Mouse (Mus musculus) forebrain, embryonic 14.5 days (tissue): Measurements from ENCODE around the gene Etv6. TPM values are rescaled to one million over a fixed set of nuclear protein-coding genes. Genes with fewer than 3 reads are reported as not detected.

Experiments
- ATAC-seq: fragments of 200-750 bp; cut with Nextera tagmentation; 2 replicates; pipeline ENCODE4 v1.8.0; 2017; ENCODE audit warnings: mild to moderate bottlenecking, moderate library complexity
- DNase-seq: peaks from one replicate; pipeline ENCODE4 v3.0.0-alpha.2; 2015; ENCODE audit warnings: low spot score
- H3K27ac ChIP-seq: fragments of 300-500 bp; sonication (generic); 2 replicates; pipeline ENCODE4 v1.5.1; 2014; ENCODE audit warnings: low read depth, mild to moderate bottlenecking, control low read depth, low read length, moderate library complexity
- H3K27me3 ChIP-seq: fragments of 300-500 bp; sonication (generic); replicated peaks from 2 replicates; pipeline ENCODE4 v1.6.1; 2014; ENCODE audit warnings: low read length, control low read depth, mixed read lengths; ENCODE audit not compliant: control insufficient read depth, insufficient read depth
- H3K36me3 ChIP-seq: fragments of 300-500 bp; sonication (generic); 2 replicates; pipeline ENCODE4 v1.6.1; 2014; ENCODE audit warnings: low read length, control low read depth; ENCODE audit not compliant: control insufficient read depth, insufficient read depth
- H3K4me1 ChIP-seq: fragments of 300-500 bp; sonication (generic); 2 replicates; pipeline ENCODE4 v1.6.1; 2014; ENCODE audit warnings: antibody characterized with exemption, low read length, control low read depth; ENCODE audit not compliant: control insufficient read depth, insufficient read depth
- H3K4me2 ChIP-seq: fragments of 300-500 bp; sonication (generic); 2 replicates; pipeline ENCODE4 v1.6.1; 2014; ENCODE audit warnings: mild to moderate bottlenecking, control low read depth, low read length
- H3K4me3 ChIP-seq: fragments of 300-500 bp; sonication (generic); 2 replicates; pipeline ENCODE4 v1.5.1; 2014; ENCODE audit warnings: low read depth, low read length, control low read depth
- H3K9ac ChIP-seq: fragments of 300-500 bp; sonication (generic); 2 replicates; pipeline ENCODE4 v1.6.1; 2014; ENCODE audit warnings: mild to moderate bottlenecking, low read length, control low read depth, moderate library complexity
- H3K9me3 ChIP-seq: fragments of 300-500 bp; sonication (generic); replicated peaks from 2 replicates; pipeline ENCODE4 v1.6.1; 2016; ENCODE audit warnings: low read length, control low read depth, mixed read lengths; ENCODE audit not compliant: control insufficient read depth
- WGBS: fragments of 180-500 bp; shearing (Covaris S2); extraction: QIAGEN DNeasy Blood & Tissue Kit; methylation state at CpG from one replicate; pipeline ENCODE4 v1.1.7; 2014; 5-methylcytosine and 5-hydroxymethylcytosine counted together
- polyA plus RNA-seq: library from polyadenylated mRNA; unstranded; fragments of >200 nt; fragmentation: Nextera tagmentation; extraction: Ambion mirVana; gene quantifications from 2 replicates; pipeline ENCODE4 v1.2.1, GENCODE M21; 2014

Gene Etv6
- polyA plus RNA-seq, 1 experiment from 2014 or later, result 6.1 TPM

DNA sequence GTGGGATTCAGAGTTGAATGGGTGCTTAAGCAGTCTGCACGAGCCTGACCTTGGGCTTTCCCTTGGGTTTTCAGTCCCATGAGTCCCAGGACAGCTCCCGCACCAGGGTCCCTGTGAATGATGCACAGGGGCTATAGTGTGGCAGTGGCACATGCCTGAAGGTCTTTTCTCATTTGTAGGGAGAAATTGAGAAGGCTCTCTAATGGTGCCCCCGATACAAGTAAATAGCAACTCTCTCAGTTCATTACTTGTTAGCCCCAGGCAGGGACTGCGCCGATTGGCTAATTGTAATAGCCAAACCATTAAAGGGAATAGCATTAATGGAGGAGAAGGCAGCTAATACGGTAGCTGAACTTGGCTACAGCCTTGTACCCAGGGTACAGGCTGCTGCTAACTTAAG lies 92.5 kb downstream of the Etv6 start:
- Histone ChIP-seq H3K4me1 (peaks cover 7% of the 10 kb centered on the region; the same call in 1 of the 2 replicates), H3K27me3 (no peaks in the 10 kb centered on the region), H3K36me3 (no peaks in the 10 kb centered on the region), H3K4me2 (no peak overlapping the region), H3K27ac (no peak overlapping the region), H3K4me3 (no peak overlapping the region), H3K9ac (no peak overlapping the region), H3K9me3 (no peaks in the 10 kb centered on the region)
- peak; percentile 38 for DNase-seq
- peak; percentile 78 for ATAC-seq
- WGBS, result 19% methylated on average over 6 of the region's 6 CpGs

DNA sequence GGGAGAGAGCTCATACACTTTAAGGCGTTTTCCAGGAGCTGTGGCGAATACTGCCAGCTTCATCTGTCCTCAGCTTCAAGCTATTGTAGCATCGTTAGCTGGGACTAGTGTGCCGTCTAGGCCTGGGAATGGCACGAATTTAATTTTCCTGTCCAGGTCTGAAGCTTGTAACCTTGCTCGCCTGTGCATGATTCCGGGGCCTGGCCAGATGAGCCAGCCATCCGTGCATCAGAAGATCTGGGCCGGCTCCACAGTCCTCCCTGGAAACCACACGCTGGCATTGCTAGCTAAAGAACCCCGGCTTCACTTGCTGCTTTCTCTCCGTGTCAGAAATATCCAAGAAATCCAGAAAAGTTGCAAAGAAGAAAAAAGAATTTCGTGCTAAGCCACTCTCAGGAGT lies 93.1 kb downstream of the Etv6 start:
- 67% methylated on average over 13 of the region's 13 CpGs for WGBS
- H3K27ac ChIP-seq, result no peak overlapping the region
- H3K9ac ChIP-seq, result no peak overlapping the region
- peaks cover 7% of the 10 kb centered on the region; the same call in 1 of the 2 replicates for H3K4me1 ChIP-seq
- H3K9me3 ChIP-seq, result no peaks in the 10 kb centered on the region
- ATAC-seq (no peak), DNase-seq (no peak)
- H3K4me3 ChIP-seq, result no peak overlapping the region
- H3K36me3 ChIP-seq, result no peaks in the 10 kb centered on the region
- no peak overlapping the region for H3K4me2 ChIP-seq
- no peaks in the 10 kb centered on the region for H3K27me3 ChIP-seq

DNA sequence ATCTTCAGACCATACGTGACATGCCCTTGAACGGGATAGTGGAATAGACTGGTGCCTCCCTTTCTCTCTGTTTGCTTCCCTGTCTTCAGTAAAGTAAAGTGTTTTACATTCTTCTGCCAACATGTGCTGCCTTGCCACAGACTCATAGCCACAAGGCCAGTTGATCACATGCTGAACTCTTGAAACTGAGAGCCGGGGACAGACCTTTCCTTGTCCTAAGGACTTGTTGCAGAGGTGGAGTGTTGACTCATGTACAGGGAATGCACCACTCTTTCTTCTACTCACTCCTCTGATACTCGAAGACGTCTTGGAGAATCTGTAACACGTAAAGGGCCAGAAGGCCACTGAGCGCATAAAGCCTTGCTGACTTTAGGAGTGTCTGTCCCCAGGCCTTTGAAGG lies 94.3 kb downstream of the Etv6 start:
- WGBS, result 97% methylated on average over 7 of the region's 7 CpGs
- DNase-seq, result no peak

DNA sequence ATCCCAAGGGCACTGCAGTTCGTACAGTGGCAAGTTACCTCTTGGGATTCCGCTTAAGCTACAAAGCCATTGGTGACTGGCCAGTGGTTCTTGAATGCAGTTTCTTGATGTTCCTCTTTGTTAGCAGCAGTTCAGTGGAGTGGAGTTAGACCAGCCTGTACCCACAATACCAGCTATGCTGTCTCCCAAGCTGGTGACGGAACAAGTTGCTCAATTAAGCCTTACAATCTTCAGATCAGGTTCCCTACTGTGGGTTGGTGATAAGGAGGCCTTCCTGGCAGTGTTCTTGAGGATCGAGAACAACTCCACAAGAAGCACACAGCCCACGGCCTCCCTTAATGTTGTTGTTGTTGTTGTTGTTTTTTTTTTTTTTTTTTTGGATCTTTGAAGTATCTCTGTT lies 95.3 kb downstream of the Etv6 start:
- Histone ChIP-seq H3K27ac (no peak overlapping the region), H3K27me3 (no peaks in the 10 kb centered on the region), H3K4me3 (no peak overlapping the region), H3K4me1 (peaks cover 7% of the 10 kb centered on the region; the same call in 1 of the 2 replicates), H3K36me3 (no peaks in the 10 kb centered on the region), H3K9ac (no peak overlapping the region), H3K4me2 (no peak overlapping the region), H3K9me3 (no peaks in the 10 kb centered on the region)
- ATAC-seq, result no peak
- no peak for DNase-seq
- WGBS, result 95% methylated on average over 5 of the region's 5 CpGs

More for the DNA sequence above, 94.3 kb downstream of the Etv6 start:
- peaks cover 7% of the 10 kb centered on the region; the same call in 1 of the 2 replicates for H3K4me1 ChIP-seq
- H3K9me3 ChIP-seq, result no peaks in the 10 kb centered on the region
- no peaks in the 10 kb centered on the region for H3K27me3 ChIP-seq
- H3K27ac ChIP-seq, result no peak overlapping the region
- H3K4me3 ChIP-seq, result no peak overlapping the region
- H3K4me2 ChIP-seq, result no peak overlapping the region
- no peak for ATAC-seq
- H3K9ac ChIP-seq, result no peak overlapping the region
- no peaks in the 10 kb centered on the region for H3K36me3 ChIP-seq

DNA sequence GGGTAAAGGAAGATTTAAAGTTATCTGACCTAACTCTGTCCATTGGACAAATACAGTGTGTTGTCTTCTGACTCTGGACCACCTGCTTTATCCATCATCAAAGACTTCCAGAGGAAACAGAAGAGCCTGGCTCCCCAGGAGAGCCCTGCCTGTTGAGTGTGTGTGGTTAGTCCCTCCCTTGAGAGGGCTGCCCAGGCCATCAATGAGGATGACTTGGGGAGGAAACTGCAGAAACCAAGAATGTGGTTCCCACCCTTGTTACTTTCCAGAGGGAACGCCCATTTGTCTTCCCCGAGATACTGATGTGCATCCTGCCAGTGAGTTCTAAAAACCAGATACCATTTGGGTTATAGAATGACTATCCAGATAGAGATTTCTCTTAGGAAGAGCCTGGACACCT lies 96.1 kb downstream of the Etv6 start:
- Histone ChIP-seq H3K9ac (no peak overlapping the region), H3K27me3 (no peaks in the 10 kb centered on the region), H3K36me3 (no peaks in the 10 kb centered on the region), H3K4me1 (peaks cover 7% of the 10 kb centered on the region; the same call in 1 of the 2 replicates), H3K4me3 (no peak overlapping the region), H3K27ac (no peak overlapping the region), H3K9me3 (no peaks in the 10 kb centered on the region), H3K4me2 (no peak overlapping the region)
- DNase-seq (no peak), ATAC-seq (no peak)
- 92% methylated on average over 2 of the region's 2 CpGs for WGBS

DNA sequence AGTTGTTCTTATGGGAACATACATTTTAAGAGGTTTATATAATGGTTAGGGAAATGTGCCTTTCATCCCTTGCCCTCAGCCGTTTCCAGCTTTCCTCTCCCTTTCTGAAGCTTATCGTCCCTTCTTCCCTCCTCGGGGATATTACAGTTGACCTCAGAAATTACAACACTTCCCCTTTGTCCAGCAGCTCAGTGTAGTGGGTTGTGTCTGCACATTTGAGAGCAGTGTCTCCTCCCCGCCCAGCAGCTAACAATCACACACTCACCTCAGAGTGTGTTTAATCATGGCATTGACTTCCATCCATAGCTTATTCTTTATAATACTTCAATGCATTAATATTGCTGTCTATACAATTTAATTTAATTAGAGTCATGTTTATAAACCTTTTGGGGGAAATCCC lies 98.3 kb downstream of the Etv6 start:
- no peak for ATAC-seq
- no peaks in the 10 kb centered on the region for H3K4me1 ChIP-seq
- no peak for DNase-seq
- H3K9me3 ChIP-seq, result no peaks in the 10 kb centered on the region
- no peak overlapping the region for H3K4me2 ChIP-seq
- no peak overlapping the region for H3K27ac ChIP-seq
- H3K4me3 ChIP-seq, result no peak overlapping the region
- no peaks in the 10 kb centered on the region for H3K36me3 ChIP-seq
- no peaks in the 10 kb centered on the region for H3K27me3 ChIP-seq
- no peak overlapping the region for H3K9ac ChIP-seq
- WGBS, result 85% methylated on average over 4 of the region's 4 CpGs

DNA sequence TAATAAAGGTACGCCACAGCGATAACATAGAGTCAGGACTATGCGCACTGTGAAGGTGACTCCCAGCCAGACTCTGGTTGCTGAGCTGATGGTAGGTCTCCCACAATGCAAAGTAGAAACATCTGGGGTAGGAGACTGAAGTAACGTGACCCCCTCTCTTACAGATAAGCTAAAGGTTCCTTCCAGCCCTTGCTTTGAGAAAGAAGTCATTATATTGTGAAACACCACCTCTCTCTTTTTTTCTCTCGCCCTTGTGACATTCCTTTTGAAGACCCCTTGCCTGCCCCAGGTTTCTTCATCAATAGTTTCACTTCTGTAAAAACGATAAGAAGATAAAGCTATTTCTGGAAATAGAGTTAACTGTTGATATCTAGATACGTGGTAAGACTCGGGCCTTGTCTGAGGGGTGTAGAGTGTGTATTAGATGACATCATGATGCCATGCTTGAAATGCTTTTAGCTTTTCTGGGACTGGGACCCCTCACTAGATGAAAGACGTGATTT lies 99.4 kb downstream of the Etv6 start:
- Histone ChIP-seq H3K27ac (no peak overlapping the region), H3K4me1 (no peaks in the 10 kb centered on the region), H3K4me2 (no peak overlapping the region), H3K36me3 (no peaks in the 10 kb centered on the region), H3K9me3 (no peaks in the 10 kb centered on the region), H3K4me3 (no peak overlapping the region), H3K9ac (no peak overlapping the region), H3K27me3 (no peaks in the 10 kb centered on the region)
- ATAC-seq (no peak), DNase-seq (no peak)
- WGBS, result 96% methylated on average over 9 of the region's 9 CpGs

DNA sequence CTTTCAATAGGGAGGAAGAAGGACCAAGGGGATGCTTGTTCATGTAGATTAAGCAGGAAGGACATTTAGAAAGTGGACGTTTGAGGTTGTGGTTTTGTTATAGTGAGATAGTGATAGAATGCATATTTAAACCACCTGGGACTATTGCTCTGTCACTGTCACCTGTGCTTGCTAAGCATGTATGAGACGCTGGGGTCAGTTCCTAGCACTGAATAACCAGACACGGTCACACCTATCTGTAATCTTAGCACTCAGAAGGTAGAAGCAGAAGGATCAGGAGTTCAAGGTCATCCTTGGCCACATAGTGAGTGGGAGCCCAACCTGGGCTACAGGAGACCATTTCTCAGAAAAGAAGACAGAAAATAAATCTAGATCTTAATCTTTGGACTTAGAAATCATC lies 100.8 kb downstream of the Etv6 start:
- ATAC-seq, result no peak
- no peaks in the 10 kb centered on the region for H3K9me3 ChIP-seq
- H3K27me3 ChIP-seq, result no peaks in the 10 kb centered on the region
- H3K4me2 ChIP-seq, result no peak overlapping the region
- no peaks in the 10 kb centered on the region for H3K4me1 ChIP-seq
- no peak for DNase-seq
- H3K4me3 ChIP-seq, result no peak overlapping the region
- no peak overlapping the region for H3K9ac ChIP-seq
- H3K27ac ChIP-seq, result no peak overlapping the region
- H3K36me3 ChIP-seq, result no peaks in the 10 kb centered on the region
- WGBS, result 91% methylated on average over 3 of the region's 3 CpGs

DNA sequence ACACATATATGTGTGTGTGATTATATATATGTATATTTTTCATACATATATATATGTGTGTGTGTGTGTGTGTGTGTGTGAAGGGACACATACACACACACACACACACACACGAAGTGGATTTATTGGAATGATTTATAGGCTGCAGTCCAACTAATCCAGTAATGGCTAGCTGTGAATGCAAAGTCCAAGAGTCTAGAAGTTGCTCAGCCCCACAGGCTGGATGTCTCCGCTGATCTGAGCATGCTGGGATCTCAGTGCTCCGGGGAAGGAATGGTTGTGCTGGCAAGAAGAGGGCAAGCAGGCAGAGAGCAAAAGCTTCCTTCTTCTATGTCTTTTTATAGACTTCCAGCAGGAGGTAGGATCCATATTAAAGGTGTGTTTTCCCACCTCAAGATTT lies 103.9 kb downstream of the Etv6 start:
- ATAC-seq, result no peak
- H3K9ac ChIP-seq, result no peak overlapping the region
- H3K4me1 ChIP-seq, result peaks cover 3% of the 10 kb centered on the region; the same call in 1 of the 2 replicates
- no peaks in the 10 kb centered on the region for H3K9me3 ChIP-seq
- H3K27ac ChIP-seq, result no peak overlapping the region
- H3K27me3 ChIP-seq, result no peaks in the 10 kb centered on the region
- no peak overlapping the region for H3K4me2 ChIP-seq
- H3K36me3 ChIP-seq, result no peaks in the 10 kb centered on the region
- H3K4me3 ChIP-seq, result no peak overlapping the region
- DNase-seq, result no peak
- WGBS, result 95% methylated on average over 3 of the region's 3 CpGs
